Mouse (Mus musculus): ENCODE results near the gene Acbd5. TPM values are rescaled to one million over a fixed set of nuclear protein-coding genes. Genes with fewer than 3 reads are reported as not detected.

Acbd5 gene
- polyA plus RNA-seq, 1 experiment, result 11.5 TPM

DNA sequence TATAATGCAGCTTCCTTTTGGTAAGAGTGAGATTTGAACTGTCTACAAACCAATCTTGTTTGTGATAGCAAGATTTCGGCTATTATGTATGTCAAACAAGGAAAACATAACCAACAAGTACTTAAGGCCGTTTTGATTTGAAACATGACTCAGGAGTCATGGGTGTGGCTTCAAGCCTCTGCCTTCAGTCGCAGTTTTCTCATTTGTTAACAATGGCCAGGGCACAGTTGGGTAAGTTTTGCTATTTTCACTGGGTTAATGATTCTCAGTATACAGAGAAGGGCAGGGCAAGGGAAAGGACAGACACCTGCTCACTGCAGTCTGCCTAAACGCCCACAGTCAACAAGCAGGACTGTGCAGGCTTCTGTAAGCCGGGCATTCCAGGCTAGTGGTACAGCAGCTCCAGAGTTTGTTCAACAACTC lies 87.2 kb downstream of the Acbd5 start:
- Histone ChIP-seq H3K4me1 (replicated peaks; ENCODE audit: control insufficient read depth, insufficient read depth, low read length) (peaks cover 8% of the 10 kb centered on the region), H3K27ac (ENCODE audit: control insufficient read depth, insufficient read depth, low read length) (no peak overlapping the region), H3K27me3 (ENCODE audit: control insufficient read depth, insufficient read depth, low read length) (no peaks in the 10 kb centered on the region), H3K36me3 (ENCODE audit: control insufficient read depth, insufficient read depth, low read length) (no peaks in the 10 kb centered on the region), H3K4me3 (ENCODE audit: control insufficient read depth, insufficient read depth, low read length) (peak overlapping the region; percentile 52)
- WGBS, result 3% methylated on average over 5 of the region's 5 CpGs
- no peak for DNase-seq
- no peak for TF ChIP-seq CTCF (IDR thresholded peaks at IDR 0.05; ENCODE audit: borderline replicate concordance, control insufficient read depth, extremely low read depth, insufficient read depth, low read length, poor library complexity)
- no peak for TF ChIP-seq POLR2A (IDR thresholded peaks at IDR 0.05; ENCODE audit: control insufficient read depth, extremely low read depth, insufficient read depth, low read length, poor library complexity)

DNA sequence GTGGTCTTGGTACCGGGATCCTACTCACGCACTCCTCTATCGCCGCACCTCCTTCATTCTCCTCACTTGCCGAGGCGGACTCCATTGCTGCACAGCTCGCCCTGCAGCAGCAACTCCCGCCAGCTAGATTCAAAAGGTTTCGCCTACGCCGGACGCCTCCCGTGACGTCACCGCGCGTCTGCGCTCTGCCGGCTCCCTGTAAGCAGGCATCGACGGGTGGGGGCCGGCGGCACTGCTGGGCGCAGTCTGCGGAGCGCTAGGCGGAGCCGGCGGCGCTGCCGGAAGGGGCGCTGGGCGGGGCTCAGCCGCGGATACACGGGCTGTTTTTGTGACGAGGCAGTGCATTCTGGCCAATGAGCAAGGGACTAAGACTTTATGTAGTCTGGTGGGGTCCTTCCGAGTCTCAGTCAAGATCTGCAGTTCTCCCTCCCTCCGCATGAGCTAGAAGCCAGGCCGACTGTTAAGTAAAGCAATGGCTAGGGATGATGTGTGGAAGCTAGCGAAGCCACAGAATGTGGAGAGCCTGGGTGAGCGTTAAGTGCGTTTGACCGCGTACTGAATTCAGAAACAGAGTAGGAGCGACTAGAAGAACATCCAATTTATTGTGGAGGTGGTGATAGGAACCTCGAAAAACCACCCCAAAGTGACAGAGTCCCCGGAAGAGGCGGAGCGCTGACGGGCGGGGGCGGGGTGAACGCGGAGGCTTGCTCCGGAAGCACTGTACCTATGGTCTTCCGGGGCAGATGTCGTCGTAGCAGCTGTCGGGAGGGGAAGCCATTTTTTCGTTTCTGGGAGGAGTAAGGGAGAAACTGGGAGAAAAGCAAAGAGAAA lies 88.0 kb downstream of the Acbd5 start, which contains the start of the genes Mastl and Yme1l1:
Gene Mastl, minus strand, starts transcription at position 248 of the 831 bp plus-strand sequence.
Gene Yme1l1, plus strand, starts transcription at position 593 of the 831 bp plus-strand sequence.
- Histone ChIP-seq H3K4me1 (replicated peaks; ENCODE audit: control insufficient read depth, insufficient read depth, low read length) (peaks cover 8% of the 10 kb centered on the region), H3K27me3 (ENCODE audit: control insufficient read depth, insufficient read depth, low read length) (no peaks in the 10 kb centered on the region), H3K27ac (ENCODE audit: control insufficient read depth, insufficient read depth, low read length) (peak within 1 kb of the TSS; percentile 98), H3K36me3 (ENCODE audit: control insufficient read depth, insufficient read depth, low read length) (no peaks in the 10 kb centered on the region), H3K4me3 (ENCODE audit: control insufficient read depth, insufficient read depth, low read length) (peak within 1 kb of the TSS; percentile 88)
- TF ChIP-seq CTCF (IDR thresholded peaks at IDR 0.05; ENCODE audit: borderline replicate concordance, control insufficient read depth, extremely low read depth, insufficient read depth, low read length, poor library complexity), result peak; percentile 73; the same call in 1 of the 2 replicates
- TF ChIP-seq POLR2A (IDR thresholded peaks at IDR 0.05; ENCODE audit: control insufficient read depth, extremely low read depth, insufficient read depth, low read length, poor library complexity), result peak; percentile 67
- WGBS, result under 1% methylated on average over 61 of the region's 61 CpGs
- peak; percentile 97 for DNase-seq

DNA sequence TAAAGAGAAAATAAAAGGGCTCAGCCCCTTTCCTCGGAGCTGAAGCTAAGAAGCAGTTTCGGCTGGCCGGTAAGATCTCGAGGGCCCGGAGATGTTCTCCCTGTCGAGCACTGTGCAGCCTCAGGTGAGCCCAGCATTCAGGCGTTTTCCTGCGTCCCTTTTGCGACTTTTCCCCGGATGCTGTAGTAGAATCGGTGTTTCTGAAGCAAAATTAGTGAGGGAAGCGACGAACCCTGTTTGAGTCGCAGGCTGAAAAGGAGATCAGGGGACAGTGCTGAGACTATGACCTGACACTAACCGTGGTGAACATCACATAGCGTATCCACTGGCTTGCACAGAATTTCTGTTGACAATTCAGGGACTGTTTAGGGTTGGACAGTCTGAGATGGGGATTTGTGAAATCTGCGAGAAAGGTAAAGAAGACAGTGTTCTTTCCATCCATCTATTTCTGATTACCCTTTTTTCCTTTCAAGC lies 88.7 kb downstream of the Acbd5 start:
- Histone ChIP-seq H3K4me1 (replicated peaks; ENCODE audit: control insufficient read depth, insufficient read depth, low read length) (peaks cover 8% of the 10 kb centered on the region), H3K36me3 (ENCODE audit: control insufficient read depth, insufficient read depth, low read length) (no peaks in the 10 kb centered on the region), H3K27me3 (ENCODE audit: control insufficient read depth, insufficient read depth, low read length) (no peaks in the 10 kb centered on the region), H3K4me3 (ENCODE audit: control insufficient read depth, insufficient read depth, low read length) (peak overlapping the region; percentile 88), H3K27ac (ENCODE audit: control insufficient read depth, insufficient read depth, low read length) (peak overlapping the region; percentile 98)
- DNase-seq, result no peak
- TF ChIP-seq POLR2A (IDR thresholded peaks at IDR 0.05; ENCODE audit: control insufficient read depth, extremely low read depth, insufficient read depth, low read length, poor library complexity), result no peak; the same call in 1 of the 2 replicates
- no peak for TF ChIP-seq CTCF (IDR thresholded peaks at IDR 0.05; ENCODE audit: borderline replicate concordance, control insufficient read depth, extremely low read depth, insufficient read depth, low read length, poor library complexity)
- under 1% methylated on average over 17 of the region's 17 CpGs for WGBS

Other genes starting within 250 kb of the Acbd5 start
- 6.4 and 7.1 TPM in 2 replicates for gene Pdss1, start 172.6 kb upstream of the Acbd5 start, polyA plus RNA-seq (2012; rRNA removed)
- gene Abi1, start 27.9 kb upstream of the Acbd5 start, polyA plus RNA-seq (2012; rRNA removed), result 138 and 148 TPM in 2 replicates
- 1.6 and 1.9 TPM in 2 replicates for gene Mastl, start 87.9 kb downstream of the Acbd5 start, polyA plus RNA-seq (2012; rRNA removed)
- gene Yme1l1, start 88.2 kb downstream of the Acbd5 start, polyA plus RNA-seq (2012; rRNA removed), result 7.5 and 8.0 TPM in 2 replicates
- not detected in 2 replicates for gene 4931423N10Rik, start 139.3 kb downstream of the Acbd5 start, polyA plus RNA-seq (2012; rRNA removed)